Mouse (Mus musculus): Measurements from ENCODE around the gene Slc25a12. TPM values are rescaled to one million over a fixed set of nuclear protein-coding genes. Genes with fewer than 3 reads are reported as not detected.

Gene Slc25a12
- polyA plus RNA-seq, 1 experiment from 2014 or later, result 119 TPM

GRCm38 (mm10) chr2:71298729-71299128, 68.8 kb downstream of the Slc25a12 start:
- Histone ChIP-seq H3K36me3 (peaks cover 19% of the 10 kb centered on the region), H3K4me1 (peaks cover 6% of the 10 kb centered on the region; the same call in 1 of the 2 replicates), H3K4me2 (no peak overlapping the region), H3K9me3 (replicated peaks) (no peaks in the 10 kb centered on the region), H3K9ac (replicated peaks) (no peak overlapping the region), H3K4me3 (replicated peaks) (no peak overlapping the region), H3K27me3 (replicated peaks) (no peaks in the 10 kb centered on the region), H3K27ac (replicated peaks) (no peak overlapping the region)
- ATAC-seq (ENCODE audit: low FRiP score), result no peak
- WGBS, result 88% methylated on average over 1 of the region's 1 CpGs

- Histone ChIP-seq H3K27me3 (replicated peaks) (no peaks in the 10 kb centered on the region), H3K4me2 (no peak overlapping the region), H3K36me3 (peaks cover 19% of the 10 kb centered on the region), H3K4me1 (peaks cover 6% of the 10 kb centered on the region; the same call in 1 of the 2 replicates), H3K4me3 (replicated peaks) (no peak overlapping the region), H3K27ac (replicated peaks) (no peak overlapping the region), H3K9me3 (replicated peaks) (no peaks in the 10 kb centered on the region), H3K9ac (replicated peaks) (no peak overlapping the region)
- ATAC-seq (ENCODE audit: low FRiP score), result no peak
- WGBS, result 84% methylated on average over 1 of the region's 1 CpGs
Observed at GRCm38 (mm10) chr2:71297501-71297900, 70.0 kb downstream of the Slc25a12 start.

GRCm38 (mm10) chr2:71295844-71296243, 71.7 kb downstream of the Slc25a12 start:
- peaks cover 6% of the 10 kb centered on the region; the same call in 1 of the 2 replicates for H3K4me1 ChIP-seq
- H3K27ac ChIP-seq (replicated peaks), result no peak overlapping the region
- peaks cover 19% of the 10 kb centered on the region for H3K36me3 ChIP-seq
- no peak overlapping the region for H3K4me2 ChIP-seq
- 83% methylated on average over 12 of the region's 12 CpGs for WGBS
- no peak overlapping the region for H3K9ac ChIP-seq (replicated peaks)
- no peak overlapping the region for H3K4me3 ChIP-seq (replicated peaks)
- no peaks in the 10 kb centered on the region for H3K9me3 ChIP-seq (replicated peaks)
- H3K27me3 ChIP-seq (replicated peaks), result no peaks in the 10 kb centered on the region
- no peak for ATAC-seq (ENCODE audit: low FRiP score)

GRCm38 (mm10) chr2:71294489-71294888, 73.1 kb downstream of the Slc25a12 start:
- Histone ChIP-seq H3K4me2 (no peak overlapping the region), H3K27ac (replicated peaks) (0 out of 2 replicates have a peak overlapping the region, but pooled peaks have one; percentile 23), H3K4me1 (peaks cover 6% of the 10 kb centered on the region; the same call in 1 of the 2 replicates), H3K27me3 (replicated peaks) (no peaks in the 10 kb centered on the region), H3K9ac (replicated peaks) (no peak overlapping the region), H3K9me3 (replicated peaks) (no peaks in the 10 kb centered on the region), H3K4me3 (replicated peaks) (no peak overlapping the region), H3K36me3 (peaks cover 23% of the 10 kb centered on the region)
- 52% methylated on average over 7 of the region's 7 CpGs for whole genome bisulfite sequencing
- no peak for ATAC-seq (ENCODE audit: low FRiP score)

- H3K27me3 ChIP-seq (replicated peaks), result no peaks in the 10 kb centered on the region
- no peak overlapping the region for H3K4me2 ChIP-seq
- WGBS, result 71% methylated on average over 3 of the region's 3 CpGs
- H3K4me3 ChIP-seq (replicated peaks), result no peak overlapping the region
- no peak for ATAC-seq (ENCODE audit: low FRiP score)
- H3K9ac ChIP-seq (replicated peaks), result no peak overlapping the region
- H3K27ac ChIP-seq (replicated peaks), result no peak overlapping the region
- H3K4me1 ChIP-seq, result peaks cover 6% of the 10 kb centered on the region; the same call in 1 of the 2 replicates
- H3K9me3 ChIP-seq (replicated peaks), result no peaks in the 10 kb centered on the region
- peaks cover 26% of the 10 kb centered on the region for H3K36me3 ChIP-seq
Observed at GRCm38 (mm10) chr2:71293983-71294382, 73.6 kb downstream of the Slc25a12 start.

GRCm38 (mm10) chr2:71291566-71291965, 76.0 kb downstream of the Slc25a12 start:
- H3K27ac ChIP-seq (replicated peaks), result no peak overlapping the region
- no peaks in the 10 kb centered on the region for H3K9me3 ChIP-seq (replicated peaks)
- H3K4me3 ChIP-seq (replicated peaks), result no peak overlapping the region
- peaks cover 6% of the 10 kb centered on the region; the same call in 1 of the 2 replicates for H3K4me1 ChIP-seq
- ATAC-seq (ENCODE audit: low FRiP score), result no peak
- no peak overlapping the region for H3K9ac ChIP-seq (replicated peaks)
- no peak overlapping the region for H3K4me2 ChIP-seq
- no peaks in the 10 kb centered on the region for H3K27me3 ChIP-seq (replicated peaks)
- H3K36me3 ChIP-seq, result peaks cover 17% of the 10 kb centered on the region
- 45% methylated on average over 5 of the region's 5 CpGs for WGBS

- no peak overlapping the region for H3K9ac ChIP-seq (replicated peaks)
- no peaks in the 10 kb centered on the region for H3K9me3 ChIP-seq (replicated peaks)
- 65% methylated on average over 6 of the region's 6 CpGs for WGBS
- H3K27ac ChIP-seq (replicated peaks), result no peak overlapping the region
- no peaks in the 10 kb centered on the region for H3K27me3 ChIP-seq (replicated peaks)
- ATAC-seq (ENCODE audit: low FRiP score), result no peak
- H3K4me1 ChIP-seq, result peaks cover 6% of the 10 kb centered on the region; the same call in 1 of the 2 replicates
- no peak overlapping the region for H3K4me3 ChIP-seq (replicated peaks)
- H3K36me3 ChIP-seq, result peaks cover 11% of the 10 kb centered on the region
- H3K4me2 ChIP-seq, result no peak overlapping the region
Observed at GRCm38 (mm10) chr2:71290107-71290775, 77.3 kb downstream of the Slc25a12 start.

- no peak overlapping the region for H3K4me2 ChIP-seq
- no peaks in the 10 kb centered on the region for H3K9me3 ChIP-seq (replicated peaks)
- no peak overlapping the region for H3K9ac ChIP-seq (replicated peaks)
- peaks cover 37% of the 10 kb centered on the region for H3K36me3 ChIP-seq
- no peak for ATAC-seq (ENCODE audit: low FRiP score)
- no peak overlapping the region for H3K4me3 ChIP-seq (replicated peaks)
- H3K27ac ChIP-seq (replicated peaks), result no peak overlapping the region
- H3K27me3 ChIP-seq (replicated peaks), result no peaks in the 10 kb centered on the region
- WGBS, result 87% methylated on average over 1 of the region's 1 CpGs
- H3K4me1 ChIP-seq, result peaks cover 12% of the 10 kb centered on the region
Observed at GRCm38 (mm10) chr2:71281981-71282380, 85.6 kb downstream of the Slc25a12 start.

GRCm38 (mm10) chr2:71278791-71279775, 88.5 kb downstream of the Slc25a12 start:
- Histone ChIP-seq H3K4me3 (replicated peaks) (no peak overlapping the region), H3K27me3 (replicated peaks) (no peaks in the 10 kb centered on the region), H3K9me3 (replicated peaks) (no peaks in the 10 kb centered on the region), H3K9ac (replicated peaks) (no peak overlapping the region), H3K4me2 (no peak overlapping the region), H3K4me1 (peaks cover 12% of the 10 kb centered on the region), H3K27ac (replicated peaks) (0 out of 2 replicates have a peak overlapping the region, but pooled peaks have one; percentile 51), H3K36me3 (peaks cover 48% of the 10 kb centered on the region)
- 64% methylated on average over 23 of the region's 23 CpGs for WGBS
- ATAC-seq (ENCODE audit: low FRiP score), result no peak

GRCm38 (mm10) chr2:71275734-71276133, 91.8 kb downstream of the Slc25a12 start:
- H3K9me3 ChIP-seq (replicated peaks), result no peaks in the 10 kb centered on the region
- H3K4me3 ChIP-seq (replicated peaks), result no peak overlapping the region
- peaks cover 12% of the 10 kb centered on the region for H3K4me1 ChIP-seq
- H3K4me2 ChIP-seq, result no peak overlapping the region
- H3K27me3 ChIP-seq (replicated peaks), result no peaks in the 10 kb centered on the region
- H3K9ac ChIP-seq (replicated peaks), result no peak overlapping the region
- 70% methylated on average over 7 of the region's 7 CpGs for WGBS
- no peak overlapping the region for H3K27ac ChIP-seq (replicated peaks)
- no peak for ATAC-seq (ENCODE audit: low FRiP score)
- H3K36me3 ChIP-seq, result peaks cover 41% of the 10 kb centered on the region

- Histone ChIP-seq H3K4me1 (peaks cover 4% of the 10 kb centered on the region; the same call in 1 of the 2 replicates), H3K4me3 (replicated peaks) (no peak overlapping the region), H3K36me3 (peaks cover 41% of the 10 kb centered on the region), H3K27me3 (replicated peaks) (no peaks in the 10 kb centered on the region), H3K9me3 (replicated peaks) (no peaks in the 10 kb centered on the region), H3K4me2 (no peak overlapping the region), H3K27ac (replicated peaks) (no peak overlapping the region), H3K9ac (replicated peaks) (no peak overlapping the region)
- ATAC-seq (ENCODE audit: low FRiP score), result no peak
- whole genome bisulfite sequencing, result 73% methylated on average over 23 of the region's 23 CpGs
Observed at GRCm38 (mm10) chr2:71273955-71274679, 93.4 kb downstream of the Slc25a12 start.
